Mouse (Mus musculus): ENCODE results near the gene Olfr157. TPM values are rescaled to one million over a fixed set of nuclear protein-coding genes. Genes with fewer than 3 reads are reported as not detected.

Olfr157 gene
- polyA plus RNA-seq, 1 experiment: not detected

DNA sequence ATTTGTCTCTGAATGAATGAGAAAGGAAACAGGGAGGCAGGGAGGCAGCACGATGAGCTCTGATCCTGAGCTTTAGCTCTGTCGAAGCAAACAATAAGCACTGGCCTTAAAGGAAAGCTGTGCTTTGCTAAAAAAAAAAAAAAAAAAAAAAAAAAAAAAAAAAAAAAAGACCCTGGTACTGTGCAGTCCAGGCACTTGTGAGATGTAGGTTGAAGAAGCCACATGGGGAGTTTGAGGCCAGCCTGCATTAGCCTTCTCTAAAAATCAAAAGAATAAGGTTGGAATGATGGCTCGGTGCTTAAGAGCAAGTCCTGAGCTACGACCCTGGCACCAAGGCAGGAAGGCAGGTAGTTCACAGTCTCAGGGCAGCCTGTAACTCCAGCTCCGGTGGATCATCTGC lies 6.2 kb downstream of the Olfr157 start:
- TF ChIP-seq GATA1 (IDR thresholded peaks at IDR 0.05; ENCODE audit: low read length): no peak

DNA sequence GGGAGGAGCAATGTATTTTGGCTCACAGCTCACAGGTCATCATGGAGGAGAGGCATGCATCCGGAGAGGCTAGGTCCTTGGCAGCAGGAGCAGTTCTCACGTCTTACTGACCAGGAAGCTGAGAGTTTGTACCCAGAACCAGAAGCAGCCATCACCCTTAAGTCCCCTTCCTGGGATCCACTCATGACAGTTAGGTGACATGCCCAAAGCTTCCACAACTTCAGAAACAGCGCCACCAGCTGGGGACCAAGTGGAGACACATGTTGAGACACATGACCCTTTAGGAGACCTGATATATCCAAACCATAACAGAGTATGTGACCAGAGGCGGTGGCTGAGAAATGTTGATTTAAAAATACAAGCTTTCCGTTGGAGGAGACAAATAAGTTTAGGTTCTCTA lies 8.0 kb downstream of the Olfr157 start:
- no peak for TF ChIP-seq GATA1 (IDR thresholded peaks at IDR 0.05; ENCODE audit: low read length)

DNA sequence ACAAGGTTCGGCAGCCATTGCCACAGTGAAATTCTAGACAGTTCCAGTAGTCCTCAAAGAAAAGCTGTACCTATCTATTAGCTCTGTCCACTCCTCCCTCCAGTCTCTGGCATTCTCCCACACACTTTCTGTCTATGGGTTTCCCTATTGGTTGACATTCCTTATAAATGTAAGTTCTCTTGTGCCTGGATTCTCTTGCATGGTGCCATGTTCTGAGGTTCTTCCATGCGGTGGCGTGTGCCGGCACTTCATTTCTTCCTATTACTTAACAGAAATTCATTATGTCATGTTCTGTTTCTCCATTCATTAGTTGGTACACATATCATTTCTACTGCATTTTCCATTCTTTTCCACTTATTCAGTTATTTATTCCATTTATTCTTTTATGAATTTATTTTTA lies 11.2 kb downstream of the Olfr157 start:
- TF ChIP-seq GATA1 (IDR thresholded peaks at IDR 0.05; ENCODE audit: low read length): no peak

GRCm38 (mm10) chr4:43823845-43824337 lies 16.1 kb downstream of the Olfr157 start, which contains the start of gene Olfr156:
Gene Olfr156 (minus strand): TSS chr4:43823895.
- TF ChIP-seq GATA1 (IDR thresholded peaks at IDR 0.05; ENCODE audit: low read length): no peak

GRCm38 (mm10) chr4:43822896-43823550 lies 17.0 kb downstream of the Olfr157 start:
- TF ChIP-seq GATA1 (IDR thresholded peaks at IDR 0.05; ENCODE audit: low read length): no peak

DNA sequence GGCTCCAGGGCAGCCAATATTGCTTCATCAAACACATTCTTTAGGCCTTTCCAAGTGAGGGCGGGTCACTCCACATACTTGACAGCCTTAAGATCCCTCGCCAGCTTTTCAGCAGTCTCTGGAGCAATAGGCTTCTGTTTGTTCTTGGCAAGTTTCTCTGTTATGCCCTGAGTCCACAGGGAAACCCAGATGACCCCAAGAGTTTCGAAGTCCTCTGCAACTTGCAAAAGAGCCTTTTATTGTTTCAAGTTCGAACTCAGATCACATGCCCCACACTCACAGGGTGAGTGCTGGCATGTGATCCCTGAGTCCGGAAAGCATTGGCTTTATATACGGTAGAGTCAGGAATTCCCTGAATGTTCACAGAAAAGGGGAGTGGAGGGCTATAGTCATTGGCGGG lies 41.1 kb downstream of the Olfr157 start:
- TF ChIP-seq GATA1 (IDR thresholded peaks at IDR 0.05; ENCODE audit: low read length): no peak

- TF ChIP-seq GATA1 (IDR thresholded peaks at IDR 0.05; ENCODE audit: low read length): no peak
Observed at GRCm38 (mm10) chr4:43795296-43795695, 44.7 kb downstream of the Olfr157 start.

Other genes with a start within 250 kb of the Olfr157 start
- gene Npr2, start 208.3 kb downstream of the Olfr157 start, polyA plus RNA-seq (2012): 0.11 TPM in 2 replicates
- not detected in 2 replicates for gene Spag8, start 186.6 kb downstream of the Olfr157 start, polyA plus RNA-seq (2012)
- 45.3 and 51.0 TPM in 2 replicates for gene Hint2, start 183.7 kb downstream of the Olfr157 start, polyA plus RNA-seq (2012)
- gene Tmem8b, start 171.2 kb downstream of the Olfr157 start, polyA plus RNA-seq (2012): 3.2 and 3.4 TPM in 2 replicates
- gene Fam221b, start 171.1 kb downstream of the Olfr157 start, polyA plus RNA-seq (2012): 0.01 and 0.02 TPM in 2 replicates
- gene Olfr70, start 139.4 kb downstream of the Olfr157 start, polyA plus RNA-seq (2012): not detected in 2 replicates
- gene Olfr71, start 129.9 kb downstream of the Olfr157 start, polyA plus RNA-seq (2012): not detected in 2 replicates
- gene Hrct1, start 113.0 kb downstream of the Olfr157 start, polyA plus RNA-seq (2012): not detected in 2 replicates
- not detected in 2 replicates for gene Spaar, start 110.2 kb downstream of the Olfr157 start, polyA plus RNA-seq (2012)
- gene Olfr159, start 69.2 kb downstream of the Olfr157 start, polyA plus RNA-seq (2012): not detected in 2 replicates
- gene Olfr156, start 16.3 kb downstream of the Olfr157 start, polyA plus RNA-seq (2012): not detected in 2 replicates
- gene Olfr155, start 11.4 kb upstream of the Olfr157 start, polyA plus RNA-seq (2012): not detected in 2 replicates
- gene Reck, start 35.3 kb upstream of the Olfr157 start, polyA plus RNA-seq (2012): not detected in 2 replicates
- gene Glipr2, start 117.2 kb upstream of the Olfr157 start, polyA plus RNA-seq (2012): 34.6 and 41.8 TPM in 2 replicates
- not detected in 2 replicates for gene Ccin, start 143.3 kb upstream of the Olfr157 start, polyA plus RNA-seq (2012)
- 507 and 529 TPM in 2 replicates for gene Clta, start 164.3 kb upstream of the Olfr157 start, polyA plus RNA-seq (2012)
- 40.5 and 49.2 TPM in 2 replicates for gene Gne, start 244.0 kb upstream of the Olfr157 start, polyA plus RNA-seq (2012)